Comparison of ENCODE assay signal across 8 mouse cellular contexts in the genomic region with DNA sequence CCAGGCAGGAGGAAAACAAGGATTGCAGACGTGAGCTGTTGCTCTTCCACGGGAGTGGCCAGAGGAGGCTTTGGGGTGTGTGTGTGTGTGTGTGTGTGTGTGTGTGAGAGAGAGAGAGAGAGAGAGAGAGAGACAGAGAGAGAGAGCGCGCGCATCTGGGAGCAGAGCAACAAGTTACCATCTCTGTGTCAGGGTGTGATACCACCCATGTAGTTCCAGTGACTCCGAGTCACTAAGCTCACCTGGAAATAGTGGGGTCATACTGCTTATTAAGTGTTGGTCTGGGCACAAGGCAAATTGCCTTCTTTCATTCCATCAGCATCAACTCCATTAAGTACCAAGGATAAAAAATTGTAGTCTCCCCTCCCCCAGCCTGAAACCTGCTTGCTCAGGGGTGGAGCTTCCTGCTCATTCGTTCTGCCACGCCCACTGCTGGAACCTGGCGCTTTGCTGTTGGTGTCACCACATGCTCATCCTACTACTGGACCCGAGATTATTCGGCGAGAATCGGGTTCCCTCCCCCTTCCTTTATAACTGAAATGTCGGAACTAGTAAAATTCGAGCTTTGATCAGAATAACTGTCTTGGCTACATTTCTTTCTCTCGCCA.
DNase-seq lines count a peak whose midpoint lies in the region; ATAC-seq and TF ChIP-seq lines count a peak whose summit lies in the region.
"Not testable (repeated sequence)": the region's sequence is repeated elsewhere in the genome, so short reads cannot be mapped to it uniquely, and the experiment has no call there.

No protein-coding gene starts in this region.

- not testable (repeated sequence) for TF ChIP-seq EP300 in MEL (IDR thresholded peaks at IDR 0.05; ENCODE audit: low read depth in 1 of 2, low read length in 2 of 2)

- H3K4me3 ChIP-seq in MEL (ENCODE audit: control insufficient read depth in 1 of 2, insufficient read depth in 1 of 2, low read depth in 2 of 2, low read length in 2 of 2) = peak overlapping the region; percentile 48 to 52
- H3K4me3 ChIP-seq in embryonic facial prominence, embryonic 13.5 days = peak overlapping the region; percentile 21
- H3K4me3 ChIP-seq in heart, embryonic 11.5 days (ENCODE audit: low read depth, low read length) = peak overlapping the region; percentile 21
- 0 out of 2 replicates have a peak overlapping the region, but pooled peaks have one; percentile 5 for H3K4me3 ChIP-seq in limb, embryonic 13.5 days
- H3K4me3 ChIP-seq in lung, embryonic 16.5 days (ENCODE audit: low read length) = 0 out of 2 replicates have a peak overlapping the region, but pooled peaks have one; percentile 3
- H3K4me3 ChIP-seq in neural tube, embryonic 13.5 days = peak overlapping the region; percentile 16

- H3K4me1 ChIP-seq in MEL (ENCODE audit: control insufficient read depth in 1 of 2, insufficient read depth in 2 of 2, low read length in 2 of 2) = peaks cover 15 to 41% of the 10 kb centered on the region in 2 experiments
- H3K4me1 ChIP-seq in embryonic facial prominence, embryonic 13.5 days = peaks cover 39% of the 10 kb centered on the region
- peaks cover 11% of the 10 kb centered on the region for H3K4me1 ChIP-seq in heart, embryonic 11.5 days (ENCODE audit: control insufficient read depth, insufficient read depth, low read length)
- H3K4me1 ChIP-seq in limb, embryonic 13.5 days = peaks cover 58% of the 10 kb centered on the region
- H3K4me1 ChIP-seq in lung, embryonic 16.5 days (replicated peaks; ENCODE audit: control insufficient read depth, insufficient read depth, low read length) = peaks cover 23% of the 10 kb centered on the region
- not testable (repeated sequence) for H3K4me1 ChIP-seq in neural tube, embryonic 13.5 days (replicated peaks)

- H3K79me2 ChIP-seq in MEL (ENCODE audit: control insufficient read depth, insufficient read depth, low read length, poor library complexity) = not testable (repeated sequence)

- DNase-seq in MEL (ENCODE audit: low read depth, low spot score) = peak; percentile 84
- peak; percentile 67 for DNase-seq in induced T-regulatory cell, adult 2 months (ENCODE audit: low read depth)
- peak; percentile 69 for DNase-seq in thymus, postnatal 14 days

- H3K27me3 ChIP-seq in MEL (ENCODE audit: control insufficient read depth in 1 of 2, insufficient read depth in 2 of 2, low read length in 2 of 2); embryonic facial prominence, embryonic 13.5 days; heart, embryonic 11.5 days (ENCODE audit: control insufficient read depth, insufficient read depth, low read length); limb, embryonic 13.5 days; lung, embryonic 16.5 days (ENCODE audit: control insufficient read depth, insufficient read depth, low read depth, low read length); neural tube, embryonic 13.5 days: not testable (repeated sequence)

- not testable (repeated sequence) for TF ChIP-seq RAD21 in MEL (IDR thresholded peaks at IDR 0.05; ENCODE audit: low read depth, low read length)

- peaks cover 0 to 10% of the 10 kb centered on the region in 2 experiments; a peak in 2 of 4 replicates for H3K36me3 ChIP-seq in MEL (ENCODE audit: control insufficient read depth in 1 of 2, insufficient read depth in 2 of 2, low read length in 2 of 2)
- not testable (repeated sequence) for H3K36me3 ChIP-seq in embryonic facial prominence, embryonic 13.5 days; heart, embryonic 11.5 days (ENCODE audit: control insufficient read depth, insufficient read depth, low read length); limb, embryonic 13.5 days; lung, embryonic 16.5 days (ENCODE audit: control insufficient read depth, insufficient read depth, low read length); neural tube, embryonic 13.5 days

- peak overlapping the region; percentile 39 for H3K9ac ChIP-seq in MEL (ENCODE audit: control insufficient read depth, low read depth, low read length, poor library complexity, severe bottlenecking)
- not testable (repeated sequence) for H3K9ac ChIP-seq in embryonic facial prominence, embryonic 13.5 days; limb, embryonic 13.5 days; lung, embryonic 16.5 days (ENCODE audit: low read length); neural tube, embryonic 13.5 days
- H3K9ac ChIP-seq in heart, embryonic 11.5 days (ENCODE audit: low read depth, low read length) = 0 out of 2 replicates have a peak overlapping the region, but pooled peaks have one; percentile 46

- peak overlapping the region; percentile 49 for H3K4me2 ChIP-seq in embryonic facial prominence, embryonic 13.5 days
- H3K4me2 ChIP-seq in heart, embryonic 11.5 days = peak overlapping the region; percentile 71
- peak overlapping the region; percentile 49 for H3K4me2 ChIP-seq in limb, embryonic 13.5 days (replicated peaks)
- H3K4me2 ChIP-seq in lung, embryonic 16.5 days (ENCODE audit: low read depth, low read length) = peak overlapping the region; percentile 36; the same call in 1 of the 2 replicates
- H3K4me2 ChIP-seq in neural tube, embryonic 13.5 days = peak overlapping the region; percentile 46

- TF ChIP-seq POLR2A in MEL (IDR thresholded peaks at IDR 0.05; ENCODE audit: control insufficient read depth in 1 of 2, insufficient read depth in 1 of 2, low read depth in 1 of 2, low read length in 2 of 2, poor library complexity in 1 of 2) = 0 out of 4 replicates have a peak, but pooled peaks of 1 of the 2 experiments have one; percentile 11

- ATAC-seq in embryonic facial prominence, embryonic 13.5 days (ENCODE audit: insufficient number of reproducible peaks, insufficient read depth, low FRiP score, low TSS enrichment, low read depth); heart, embryonic 11.5 days (replicated peaks; ENCODE audit: insufficient number of reproducible peaks, low FRiP score, low TSS enrichment); limb, embryonic 13.5 days (ENCODE audit: low FRiP score, low read depth); lung, embryonic 16.5 days (ENCODE audit: low read depth): not testable (repeated sequence)
- ATAC-seq in neural tube, embryonic 13.5 days (ENCODE audit: low read depth) = 0 out of 2 replicates have a peak, but pooled peaks have one; percentile 24

- not testable (repeated sequence) for TF ChIP-seq CTCF in MEL (IDR thresholded peaks at IDR 0.05 in 2 of 3, conservative IDR thresholded peaks at IDR 0.05 in 1 of 3; ENCODE audit: control insufficient read depth in 1 of 3, insufficient read depth in 1 of 3, low read depth in 2 of 3, low read length in 3 of 3, poor library complexity in 1 of 3, severe bottlenecking in 1 of 3)

- H3K9me3 ChIP-seq in MEL (replicated peaks; ENCODE audit: insufficient read depth, low read length); embryonic facial prominence, embryonic 13.5 days; heart, embryonic 11.5 days (replicated peaks; ENCODE audit: control insufficient read depth, low read length); limb, embryonic 13.5 days; lung, embryonic 16.5 days (ENCODE audit: control insufficient read depth, low read length); neural tube, embryonic 13.5 days: not testable (repeated sequence)

- 14% methylated on average over 16 of the region's 16 CpGs for WGBS in embryonic facial prominence, embryonic 13.5 days
- 14% methylated on average over 16 of the region's 16 CpGs for WGBS in heart, embryonic 11.5 days (ENCODE audit: insufficient replicate concordance)
- WGBS in limb, embryonic 13.5 days = 18% methylated on average over 16 of the region's 16 CpGs
- 18% methylated on average over 16 of the region's 16 CpGs for WGBS in lung, embryonic 16.5 days
- 16% methylated on average over 16 of the region's 16 CpGs for WGBS in neural tube, embryonic 13.5 days

- H3K27ac ChIP-seq in MEL (ENCODE audit: control insufficient read depth, low read depth, low read length) = peak overlapping the region; percentile 53
- not testable (repeated sequence) for H3K27ac ChIP-seq in embryonic facial prominence, embryonic 13.5 days; heart, embryonic 11.5 days (ENCODE audit: low read depth, low read length); limb, embryonic 13.5 days; lung, embryonic 16.5 days (ENCODE audit: low read length); neural tube, embryonic 13.5 days (replicated peaks)

TF ChIP-seq in MEL, 35 proteins besides CTCF, POLR2A, EP300 and RAD21:
- TF ChIP-seq ELF1 (IDR thresholded peaks at IDR 0.05; ENCODE audit: low read depth, low read length) (0 out of 2 replicates have a peak, but pooled peaks have one; percentile 25), MXI1 (IDR thresholded peaks at IDR 0.05; ENCODE audit: low read depth, low read length) (peak; percentile 30), TBP (IDR thresholded peaks at IDR 0.05; ENCODE audit: low read depth, low read length) (peak; percentile 69), ZMIZ1 (IDR thresholded peaks at IDR 0.05; ENCODE audit: low read depth, low read length) (peak; percentile 16; the same call in 1 of the 2 replicates), TCF12 (IDR thresholded peaks at IDR 0.05; ENCODE audit: low read depth, low read length) (peak; percentile 48; the same call in 1 of the 2 replicates), CHD2 (IDR thresholded peaks at IDR 0.05; ENCODE audit: low read length) (peak; percentile 37; the same call in 1 of the 2 replicates)
